Mouse (Mus musculus) adrenal gland, postnatal 0 days (tissue): ENCODE results near the gene L1td1. TPM values are rescaled to one million over a fixed set of nuclear protein-coding genes. Genes with fewer than 3 reads are reported as not detected.

Experiments used
- polyA plus RNA-seq: library from polyadenylated mRNA; unstranded; fragments of >200 nt; fragmentation: Nextera tagmentation; extraction: Ambion mirVana; gene quantifications from 2 replicates; pipeline ENCODE4 v1.2.1, GENCODE M21; 2015

L1td1 gene
- polyA plus RNA-seq = not detected in 2 replicates

DNA sequence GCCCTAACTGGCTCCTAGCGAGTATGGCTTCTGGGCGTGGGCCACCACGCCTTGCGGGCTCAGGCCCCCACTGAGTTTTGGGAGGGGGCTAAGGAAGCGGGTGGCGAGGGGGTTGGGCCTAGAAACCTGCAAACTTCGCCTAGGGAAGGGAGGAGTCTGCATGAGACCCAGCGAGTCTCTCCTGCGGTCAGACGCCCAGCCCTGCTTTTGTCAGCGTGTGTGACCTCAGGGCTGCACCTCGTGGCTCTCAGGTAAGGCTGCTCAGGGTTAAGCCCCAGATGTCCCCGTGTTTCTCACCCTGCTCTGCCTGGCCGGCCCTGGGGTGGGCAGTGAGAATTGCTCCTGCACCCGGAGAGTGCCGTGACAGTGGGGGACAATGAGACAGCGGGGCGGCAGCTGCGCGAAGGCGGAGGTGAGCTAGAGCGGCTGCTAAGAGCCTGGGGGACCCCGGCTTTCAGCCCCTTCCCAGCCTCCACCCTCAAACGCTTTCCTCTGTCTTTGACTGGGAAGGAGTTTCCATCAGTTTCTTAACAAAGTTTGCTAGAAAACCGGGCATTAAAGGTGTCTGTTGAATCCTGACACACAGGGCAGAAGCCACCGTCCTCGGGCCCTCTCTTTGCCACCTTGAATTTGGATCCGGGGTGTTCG, at the start of gene L1td1:
Gene L1td1 (plus strand): TSS at position 145 of the 648 bp plus-strand sequence.

Other genes starting within 250 kb of the L1td1 start
- 0.47 and 0.69 TPM in 2 replicates for gene Kank4, start 90.8 kb downstream of the L1td1 start, polyA plus RNA-seq
- not detected in 2 replicates for gene I0C0044D17Rik, start 97.1 kb downstream of the L1td1 start, polyA plus RNA-seq
- 39.2 and 43.3 TPM in 2 replicates for gene Usp1, start 197.1 kb downstream of the L1td1 start, polyA plus RNA-seq